Mouse (Mus musculus) inflammation-experienced regulatory T-cells, adult 16 weeks (primary cell): ENCODE data around the gene Zfp141. TPM values are rescaled to one million over a fixed set of nuclear protein-coding genes. Genes with fewer than 3 reads are reported as not detected.

ENCODE experiments used
- polyA plus RNA-seq: library from polyadenylated mRNA; unstranded; fragments of 100-300 nt; shearing (Covaris generic); gene quantifications from one replicate; pipeline ENCODE4 v1.2.1, GENCODE M21; 2017

The Zfp141 gene
- polyA plus RNA-seq, result 30.2 TPM

DNA sequence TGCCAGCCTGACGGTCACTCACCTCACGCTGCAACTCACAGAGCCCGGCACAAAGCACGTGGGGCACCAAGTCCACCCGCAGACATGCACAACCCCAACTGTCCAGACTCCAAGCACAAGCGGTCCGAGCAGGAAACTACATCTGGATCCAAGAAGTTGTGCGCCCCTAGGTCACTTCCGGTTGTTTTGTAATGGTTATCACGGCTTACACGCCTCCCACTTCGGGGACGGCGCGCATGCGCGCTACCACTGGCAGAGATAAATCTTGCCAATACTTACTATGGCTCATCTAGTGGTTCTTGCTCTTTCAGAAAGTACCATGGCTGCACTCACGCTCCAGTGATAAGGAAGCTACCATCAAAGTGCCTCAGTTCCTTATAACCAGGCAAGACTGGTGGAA is at the start of gene Zfp141:
Gene Zfp141 (minus strand): TSS at position 153 of the 400 bp plus-strand sequence.

DNA sequence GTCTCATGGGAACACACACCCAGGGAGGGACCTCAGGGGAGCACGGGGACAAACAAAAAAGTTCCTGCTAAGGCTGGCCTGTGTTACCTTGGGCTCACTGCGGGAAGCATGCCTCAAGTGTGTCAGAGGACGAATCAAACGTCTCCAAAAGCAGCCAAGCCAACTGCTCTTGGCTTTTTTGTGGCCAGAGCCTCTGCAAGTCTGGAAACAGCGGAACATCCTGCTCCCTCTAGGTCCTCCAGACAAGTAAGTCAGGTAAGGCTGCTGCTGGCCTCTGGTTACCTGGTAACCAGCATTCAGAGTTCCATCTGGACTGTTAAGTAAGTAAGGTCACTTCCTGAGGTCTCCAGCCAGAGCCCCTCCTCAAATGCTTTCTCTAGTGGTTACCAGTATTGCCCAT is 57.7 kb downstream of the Zfp141 start, which contains the start of gene 4933421I07Rik:
Gene 4933421I07Rik (minus strand): TSS at position 271 of the 400 bp plus-strand sequence.

Other genes with a start within 250 kb of the Zfp141 start
- not detected for gene Vmn2r61, start 245.7 kb downstream of the Zfp141 start, polyA plus RNA-seq
- gene 4933421I07Rik, start 57.6 kb downstream of the Zfp141 start, polyA plus RNA-seq, result not detected
- not detected for gene Gm21028, start 72.8 kb upstream of the Zfp141 start, polyA plus RNA-seq
- not detected for gene Zfp977, start 86.8 kb upstream of the Zfp141 start, polyA plus RNA-seq
- gene Zfp976, start 136.8 kb upstream of the Zfp141 start, polyA plus RNA-seq, result 4.1 TPM
- gene Zfp975, start 187.0 kb upstream of the Zfp141 start, polyA plus RNA-seq, result 5.8 TPM
- not detected for gene Gm17067, start 221.3 kb upstream of the Zfp141 start, polyA plus RNA-seq